Mouse (Mus musculus): ENCODE results near the gene Pstpip1.
A peak's percentile ranks its signal among the peaks of the same experiment; 100 is the strongest.

Gene Pstpip1

GRCm38 (mm10) chr9:56106274-56107072 lies 16.7 kb downstream of the Pstpip1 start:
- peak; percentile 13 for DNase-seq (ENCODE audit: low read depth, low spot score)

GRCm38 (mm10) chr9:56107527-56107926 lies 17.8 kb downstream of the Pstpip1 start:
- no peak for DNase-seq (ENCODE audit: low read depth, low spot score)

- DNase-seq (ENCODE audit: low read depth, low spot score): no peak
Observed at GRCm38 (mm10) chr9:56108174-56108573, 18.4 kb downstream of the Pstpip1 start.

GRCm38 (mm10) chr9:56118091-56118490 lies 28.3 kb downstream of the Pstpip1 start:
- DNase-seq (ENCODE audit: low read depth, low spot score): no peak

- DNase-seq (ENCODE audit: low read depth, low spot score): peak; percentile 90
Observed at GRCm38 (mm10) chr9:56118582-56118981, 28.8 kb downstream of the Pstpip1 start.

- no peak for DNase-seq (ENCODE audit: low read depth, low spot score)
Observed at GRCm38 (mm10) chr9:56119651-56120050, 29.9 kb downstream of the Pstpip1 start.

DNA sequence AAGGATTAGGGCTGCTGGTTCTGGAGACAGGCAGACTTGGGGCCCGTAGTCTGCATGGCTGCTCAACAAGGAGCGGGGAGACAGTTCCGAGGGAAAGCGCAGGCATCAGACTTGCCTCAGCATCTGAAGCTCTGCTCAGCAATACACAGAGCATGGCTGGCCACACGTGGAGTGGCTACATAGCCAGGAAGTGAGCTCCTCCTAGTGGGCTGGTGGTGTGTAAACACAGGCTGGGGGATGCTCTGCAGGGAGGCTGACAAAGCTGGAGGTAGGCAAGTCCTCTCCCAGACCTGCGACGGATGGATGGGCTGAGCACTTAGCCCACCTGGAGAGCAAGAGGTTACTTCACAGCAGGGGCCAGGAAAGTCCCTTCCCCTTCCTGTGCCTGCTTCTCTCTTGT lies 31.3 kb downstream of the Pstpip1 start:
- DNase-seq (ENCODE audit: low read depth, low spot score): peak; percentile 52

- no peak for DNase-seq (ENCODE audit: low read depth, low spot score)
Observed at GRCm38 (mm10) chr9:56122973-56123372, 33.2 kb downstream of the Pstpip1 start.

GRCm38 (mm10) chr9:56123613-56124012 lies 33.9 kb downstream of the Pstpip1 start:
- no peak for DNase-seq (ENCODE audit: low read depth, low spot score)

- no peak for DNase-seq (ENCODE audit: low read depth, low spot score)
Observed at GRCm38 (mm10) chr9:56124561-56124960, 34.8 kb downstream of the Pstpip1 start.

DNA sequence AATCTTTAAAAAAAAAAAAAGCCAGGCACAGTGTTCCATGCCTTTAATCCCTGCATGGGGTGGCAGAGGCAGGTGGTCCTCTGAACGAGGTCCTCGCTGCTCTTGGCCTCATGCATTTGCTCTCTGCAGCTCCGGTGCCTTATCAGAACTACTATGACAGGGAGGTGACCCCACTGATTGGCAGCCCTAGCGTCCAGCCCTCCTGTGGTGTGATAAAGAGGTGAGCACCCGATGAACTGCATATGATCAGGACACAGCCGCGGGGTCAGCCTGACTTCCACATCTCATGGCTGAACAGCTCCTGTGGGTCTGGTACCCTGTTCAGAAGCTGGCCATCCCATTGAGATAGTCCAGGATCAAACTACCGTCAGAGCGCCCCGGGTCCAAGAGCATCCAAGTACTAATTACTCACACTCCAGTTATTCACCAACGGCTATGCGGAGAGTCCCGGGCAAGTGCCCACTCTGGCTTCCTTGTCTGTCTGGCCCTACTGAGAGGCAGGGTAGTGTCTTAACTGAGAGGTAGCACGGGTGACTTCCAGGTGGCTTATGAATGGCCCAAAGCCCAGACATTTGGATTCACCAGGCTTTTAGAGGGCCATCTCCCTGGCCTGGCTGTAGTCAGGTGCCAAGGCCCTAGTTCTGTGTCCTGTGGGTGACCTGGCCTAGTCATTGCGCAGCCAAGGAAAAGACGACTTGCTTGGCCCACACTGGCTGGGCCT lies 36.9 kb downstream of the Pstpip1 start:
- DNase-seq (ENCODE audit: low read depth, low spot score): no peak

GRCm38 (mm10) chr9:56128331-56128730 lies 38.6 kb downstream of the Pstpip1 start:
- DNase-seq (ENCODE audit: low read depth, low spot score): no peak

GRCm38 (mm10) chr9:56129951-56130350 lies 40.2 kb downstream of the Pstpip1 start:
- DNase-seq (ENCODE audit: low read depth, low spot score): no peak

DNA sequence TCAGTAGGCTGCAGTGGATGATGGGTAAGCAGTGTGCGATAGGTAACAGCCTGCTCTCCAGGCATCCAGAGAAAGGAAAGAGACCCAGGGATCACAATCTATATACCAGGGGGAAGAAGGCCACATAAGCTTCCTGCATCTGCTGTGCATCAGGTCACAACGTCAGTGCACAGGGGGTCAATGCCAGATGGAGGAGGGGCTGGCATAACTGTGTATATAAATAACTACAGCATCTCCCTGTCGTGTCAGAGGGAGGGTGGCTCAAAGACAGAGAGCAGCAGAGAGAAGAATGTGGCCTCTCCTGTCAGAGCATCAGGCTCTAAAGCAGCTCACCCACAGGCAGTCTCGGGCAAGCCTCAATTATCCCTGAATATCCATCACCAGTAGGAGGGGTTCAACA lies 40.8 kb downstream of the Pstpip1 start:
- no peak for DNase-seq (ENCODE audit: low read depth, low spot score)

- DNase-seq (ENCODE audit: low read depth, low spot score): no peak
Observed at GRCm38 (mm10) chr9:56131813-56132525, 42.2 kb downstream of the Pstpip1 start.

- no peak for DNase-seq (ENCODE audit: low read depth, low spot score)
Observed at GRCm38 (mm10) chr9:56133970-56134369, 44.2 kb downstream of the Pstpip1 start.

DNA sequence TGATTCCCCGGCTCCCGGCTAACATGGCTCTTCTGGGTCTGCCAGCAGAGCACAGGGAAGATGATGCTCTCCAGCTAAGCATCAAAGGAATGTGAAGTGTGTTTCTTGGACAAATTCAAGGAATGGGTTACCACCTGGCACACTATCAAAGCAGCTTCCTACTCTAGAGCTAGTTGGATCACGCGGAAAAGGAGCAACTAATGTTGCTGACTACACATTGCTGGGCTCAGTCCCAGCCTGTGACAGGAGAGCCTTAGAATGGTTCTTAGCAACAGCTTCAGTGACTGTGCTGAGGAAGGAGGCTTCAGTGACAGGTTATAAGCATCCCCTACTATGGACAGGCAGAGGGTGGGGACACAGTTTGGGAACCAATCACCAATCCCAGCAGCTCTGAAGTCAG lies 44.9 kb downstream of the Pstpip1 start:
- no peak for DNase-seq (ENCODE audit: low read depth, low spot score)

- no peak for DNase-seq (ENCODE audit: low read depth, low spot score)
Observed at GRCm38 (mm10) chr9:56135590-56136197, 45.9 kb downstream of the Pstpip1 start.

DNA sequence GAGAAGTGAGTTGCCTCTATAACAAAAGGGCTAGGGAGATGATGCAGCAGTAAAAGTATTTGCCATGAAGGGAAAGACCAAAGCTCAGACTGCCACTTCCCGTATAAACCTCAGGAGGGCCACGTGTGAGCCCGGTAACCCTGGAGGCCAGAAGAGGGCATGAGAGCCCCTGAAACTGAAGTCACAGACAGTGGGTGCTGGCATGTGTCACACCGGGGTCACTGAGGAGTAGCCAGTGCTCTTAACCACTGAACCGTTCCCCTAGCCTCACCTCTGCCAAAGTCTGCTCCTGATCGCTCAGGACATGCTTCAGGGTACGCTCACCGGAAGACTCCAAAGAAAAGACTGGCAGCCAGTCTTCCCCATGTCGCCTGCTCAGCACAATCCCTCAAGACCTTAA lies 52.0 kb downstream of the Pstpip1 start:
- no peak for DNase-seq (ENCODE audit: low read depth, low spot score)

DNA sequence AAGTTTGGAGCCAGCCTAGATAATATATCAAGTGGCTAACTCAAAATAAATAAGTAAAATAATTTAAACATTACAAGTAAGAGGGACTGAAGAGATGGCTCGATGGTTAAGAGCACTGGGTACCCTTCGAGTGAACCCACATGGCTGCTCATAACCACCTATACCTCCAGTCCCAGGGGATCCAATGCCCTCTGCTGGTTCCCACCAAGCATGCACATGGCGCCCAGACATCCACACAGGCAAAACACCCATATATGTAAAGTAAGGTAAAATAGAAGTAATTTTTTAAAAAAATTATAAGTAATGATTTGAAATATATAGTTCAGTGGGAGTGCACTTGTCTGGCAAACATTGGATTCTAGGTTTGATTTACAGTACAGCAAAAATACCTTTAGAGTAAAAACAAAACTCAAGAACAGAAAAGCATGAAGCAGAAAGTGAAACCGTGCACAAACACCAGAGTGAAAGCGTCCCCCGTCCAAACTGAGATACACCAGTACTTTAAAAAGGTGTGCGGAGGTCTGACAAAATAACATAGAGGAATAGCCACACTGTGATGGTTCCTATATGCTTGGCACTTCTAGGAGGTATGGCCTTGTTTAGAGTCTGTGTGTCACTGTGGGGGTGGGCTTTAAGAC lies 54.7 kb downstream of the Pstpip1 start:
- DNase-seq (ENCODE audit: low read depth, low spot score): no peak

- no peak for DNase-seq (ENCODE audit: low read depth, low spot score)
Observed at GRCm38 (mm10) chr9:56146326-56146923, 56.7 kb downstream of the Pstpip1 start.
